24 mouse cellular contexts compared by ENCODE assay signal in the genomic region with DNA sequence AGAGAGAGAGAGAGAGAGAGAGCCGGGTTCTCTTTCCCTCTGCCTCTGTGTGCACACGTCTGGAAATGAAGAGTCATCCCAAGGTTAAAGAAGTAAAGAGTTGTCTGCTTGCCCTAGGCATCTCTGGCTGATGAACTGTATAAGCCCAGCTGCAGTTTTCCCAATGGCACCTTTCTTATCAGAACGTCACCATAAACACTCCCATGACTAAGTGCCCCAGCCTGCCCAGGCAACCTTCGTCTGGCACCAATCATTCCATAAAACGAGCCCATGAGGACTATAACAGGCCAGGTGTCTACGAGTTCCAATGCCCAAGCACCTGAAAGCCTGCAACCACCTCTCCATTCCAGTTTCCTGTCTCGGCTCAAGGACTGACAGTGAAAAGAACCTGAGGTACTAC.
"Had no signal": no experiment of that assay in that cellular context is flagged by ENCODE, and none has a peak within 500 bp of the region (broad histone marks: within the 10 kb centered on the region; RNA-seq: fewer than 3 reads in every experiment).

No protein-coding gene starts in this region.

- H3K4me2 ChIP-seq: heart, embryonic 11.5 days; heart, embryonic 13.5 days; heart, embryonic 15.5 days; hindbrain, embryonic 13.5 days; hindbrain, embryonic 15.5 days; limb, embryonic 13.5 days; limb, embryonic 15.5 days; liver, embryonic 12.5 days had no signal

- H3K27ac ChIP-seq: heart, adult 2 months; heart, embryonic 13.5 days; heart, embryonic 15.5 days; hindbrain, embryonic 13.5 days; hindbrain, embryonic 15.5 days; hindbrain, postnatal 0 days; layer of hippocampus, adult 2 months; limb, embryonic 13.5 days; limb, embryonic 15.5 days; liver, embryonic 12.5 days had no signal

- DNase-seq: gastrocnemius, postnatal 14 days; gastrocnemius, postnatal 36 days; heart, adult 11 months; heart, adult 2 months; heart, postnatal 14 days; heart, postnatal 36 days; kidney, adult 18-20 months; kidney, adult 8-10 months; kidney, postnatal 10 days; kidney, postnatal 25 days; kidney, postnatal 4 days; layer of hippocampus, adult 9-11 months; layer of hippocampus, postnatal 36 days; left cerebral cortex, postnatal 4 days had no signal

- H3K4me1 ChIP-seq: heart, embryonic 13.5 days; heart, embryonic 15.5 days; hindbrain, embryonic 13.5 days; hindbrain, embryonic 15.5 days; limb, embryonic 15.5 days; liver, embryonic 12.5 days had no signal

- H3K9me3 ChIP-seq: heart, embryonic 13.5 days; heart, embryonic 15.5 days; hindbrain, embryonic 13.5 days; hindbrain, embryonic 15.5 days; limb, embryonic 13.5 days; limb, embryonic 15.5 days; liver, embryonic 12.5 days had no signal

- H3K27me3 ChIP-seq: heart, embryonic 13.5 days; heart, embryonic 15.5 days; hindbrain, embryonic 13.5 days; hindbrain, embryonic 15.5 days; limb, embryonic 13.5 days; limb, embryonic 15.5 days; liver, embryonic 12.5 days had no signal

- ATAC-seq: hindbrain, postnatal 0 days; liver, embryonic 12.5 days had no signal

- H3K4me3 ChIP-seq: heart, adult 2 months; heart, embryonic 13.5 days; heart, embryonic 15.5 days; hindbrain, embryonic 13.5 days; hindbrain, embryonic 15.5 days; layer of hippocampus, adult 2 months; limb, embryonic 13.5 days; limb, embryonic 15.5 days; liver, embryonic 12.5 days had no signal

- H3K36me3 ChIP-seq: heart, embryonic 13.5 days; heart, embryonic 15.5 days; hindbrain, embryonic 13.5 days; hindbrain, embryonic 15.5 days; limb, embryonic 13.5 days; limb, embryonic 15.5 days; liver, embryonic 12.5 days had no signal

- H3K9ac ChIP-seq: heart, embryonic 13.5 days; heart, embryonic 15.5 days; hindbrain, embryonic 13.5 days; hindbrain, embryonic 15.5 days; limb, embryonic 13.5 days; limb, embryonic 15.5 days; liver, embryonic 12.5 days had no signal
